20 mouse cellular contexts compared by ENCODE assay signal in genomic region chr2:167706183-167706939, GRCm38 (mm10). TPM values are rescaled to one million over a fixed set of nuclear protein-coding genes. Genes with fewer than 3 reads are reported as not detected.
DNase-seq lines count a peak whose midpoint lies in the region; ATAC-seq lines count a peak whose summit lies in the region.
"Had no signal": no experiment of that assay in that cellular context is flagged by ENCODE, and none has a peak within 500 bp of the region (broad histone marks: within the 10 kb centered on the region; RNA-seq: fewer than 3 reads in every experiment).

No protein-coding gene starts in this region.

- ATAC-seq in heart, embryonic 12.5 days (ENCODE audit: insufficient number of reproducible peaks, low FRiP score), result no peak
- 0 out of 2 replicates have a peak, but pooled peaks have one; percentile 9 for ATAC-seq in liver, embryonic 12.5 days
- no peak for ATAC-seq in embryonic facial prominence, embryonic 14.5 days (ENCODE audit: low read depth)
- ATAC-seq in limb, embryonic 11.5 days (ENCODE audit: insufficient number of reproducible peaks, low FRiP score, low TSS enrichment, low read depth), result no peak
- ATAC-seq: hindbrain, postnatal 0 days had no signal

- H3K9me3 ChIP-seq in heart, embryonic 12.5 days (replicated peaks), result no peaks in the 10 kb centered on the region
- no peaks in the 10 kb centered on the region for H3K9me3 ChIP-seq in liver, embryonic 12.5 days (replicated peaks)
- no peaks in the 10 kb centered on the region for H3K9me3 ChIP-seq in embryonic facial prominence, embryonic 14.5 days (ENCODE audit: control insufficient read depth, low read length)
- no peaks in the 10 kb centered on the region for H3K9me3 ChIP-seq in limb, embryonic 11.5 days (ENCODE audit: control insufficient read depth, low read length)
- H3K9me3 ChIP-seq: embryonic facial prominence, embryonic 12.5 days; forebrain, embryonic 12.5 days had no signal

- peaks cover 7% of the 10 kb centered on the region; the same call in 1 of the 2 replicates for H3K27me3 ChIP-seq in heart, embryonic 12.5 days (replicated peaks)
- H3K27me3 ChIP-seq in liver, embryonic 12.5 days (replicated peaks), result peaks cover 14% of the 10 kb centered on the region
- H3K27me3 ChIP-seq in embryonic facial prominence, embryonic 14.5 days (replicated peaks; ENCODE audit: control insufficient read depth, insufficient read depth, low read length), result no peaks in the 10 kb centered on the region
- no peaks in the 10 kb centered on the region for H3K27me3 ChIP-seq in limb, embryonic 11.5 days (ENCODE audit: control insufficient read depth, insufficient read depth, low read length)
- H3K27me3 ChIP-seq: embryonic facial prominence, embryonic 12.5 days; forebrain, embryonic 12.5 days had no signal

- H3K36me3 ChIP-seq in heart, embryonic 12.5 days, result no peaks in the 10 kb centered on the region
- H3K36me3 ChIP-seq in liver, embryonic 12.5 days, result no peaks in the 10 kb centered on the region
- H3K36me3 ChIP-seq in embryonic facial prominence, embryonic 14.5 days (ENCODE audit: control insufficient read depth, insufficient read depth, low read length), result no peaks in the 10 kb centered on the region
- H3K36me3 ChIP-seq in limb, embryonic 11.5 days (ENCODE audit: control insufficient read depth, insufficient read depth, low read length), result no peaks in the 10 kb centered on the region
- H3K36me3 ChIP-seq: embryonic facial prominence, embryonic 12.5 days; forebrain, embryonic 12.5 days had no signal

- no peak overlapping the region for H3K4me3 ChIP-seq in heart, embryonic 12.5 days
- H3K4me3 ChIP-seq in liver, embryonic 12.5 days, result no peak overlapping the region
- no peak overlapping the region for H3K4me3 ChIP-seq in embryonic facial prominence, embryonic 14.5 days (ENCODE audit: low read depth, low read length)
- no peak overlapping the region for H3K4me3 ChIP-seq in limb, embryonic 11.5 days (ENCODE audit: low read depth, low read length)
- H3K4me3 ChIP-seq: embryonic facial prominence, embryonic 12.5 days; forebrain, embryonic 12.5 days had no signal

- H3K4me2 ChIP-seq in heart, embryonic 12.5 days, result no peak overlapping the region
- H3K4me2 ChIP-seq in liver, embryonic 12.5 days, result no peak overlapping the region
- H3K4me2 ChIP-seq in embryonic facial prominence, embryonic 14.5 days (ENCODE audit: low read depth, low read length), result no peak overlapping the region
- no peak overlapping the region for H3K4me2 ChIP-seq in limb, embryonic 11.5 days (ENCODE audit: low read depth, severe bottlenecking)
- H3K4me2 ChIP-seq: embryonic facial prominence, embryonic 12.5 days; forebrain, embryonic 12.5 days; liver, embryonic 11.5 days had no signal

- no peak overlapping the region for H3K27ac ChIP-seq in heart, embryonic 12.5 days (ENCODE audit: poor library complexity, severe bottlenecking)
- no peak overlapping the region for H3K27ac ChIP-seq in liver, embryonic 12.5 days
- no peak overlapping the region for H3K27ac ChIP-seq in embryonic facial prominence, embryonic 14.5 days (replicated peaks; ENCODE audit: low read depth, low read length)
- H3K27ac ChIP-seq in limb, embryonic 11.5 days (replicated peaks; ENCODE audit: low read depth, low read length), result 0 out of 2 replicates have a peak overlapping the region, but pooled peaks have one; percentile 4
- H3K27ac ChIP-seq: embryonic facial prominence, embryonic 12.5 days; forebrain, embryonic 12.5 days; hindbrain, postnatal 0 days had no signal

- WGBS in heart, embryonic 12.5 days, result 70% methylated on average over 11 of the region's 11 CpGs
- WGBS in liver, embryonic 12.5 days (ENCODE audit: insufficient replicate concordance), result 70% methylated on average over 11 of the region's 11 CpGs
- 73% methylated on average over 11 of the region's 11 CpGs for WGBS in embryonic facial prominence, embryonic 14.5 days
- WGBS in limb, embryonic 11.5 days, result 66% methylated on average over 11 of the region's 11 CpGs

- no peak for DNase-seq in heart, adult 9 months (ENCODE audit: low spot score in 2 of 2)
- no peak for DNase-seq in liver
- DNase-seq in embryonic facial prominence, embryonic 14.5 days (ENCODE audit: low spot score), result no peak
- no peak for DNase-seq in limb, embryonic 11.5 days (ENCODE audit: low spot score)
- DNase-seq in cerebellum, postnatal 4 days (ENCODE audit: low spot score in 2 of 2), result no peak
- DNase-seq in right cerebral cortex, postnatal 14 days, result no peak
- DNase-seq: cerebellum, adult 18-20 months; gastrocnemius, postnatal 10 days; heart, postnatal 14 days; kidney, adult 9 months; layer of hippocampus, postnatal 36 days; lung, postnatal 10 days had no signal

- H3K9ac ChIP-seq in heart, embryonic 12.5 days, result peak overlapping the region; percentile 24; the same call in 1 of the 2 replicates
- no peak overlapping the region for H3K9ac ChIP-seq in liver, embryonic 12.5 days
- H3K9ac ChIP-seq in embryonic facial prominence, embryonic 14.5 days (ENCODE audit: low read depth, low read length), result 0 out of 2 replicates have a peak overlapping the region, but pooled peaks have one; percentile 23
- no peak overlapping the region for H3K9ac ChIP-seq in limb, embryonic 11.5 days (ENCODE audit: low read length)
- H3K9ac ChIP-seq: embryonic facial prominence, embryonic 12.5 days; forebrain, embryonic 12.5 days had no signal

- H3K4me1 ChIP-seq in heart, embryonic 12.5 days (replicated peaks), result peaks cover 14% of the 10 kb centered on the region
- H3K4me1 ChIP-seq in liver, embryonic 12.5 days, result peaks cover 17% of the 10 kb centered on the region
- H3K4me1 ChIP-seq in embryonic facial prominence, embryonic 14.5 days (ENCODE audit: control insufficient read depth, insufficient read depth, low read length), result 0 out of 2 replicates have a peak, but pooled peaks cover 4% of the 10 kb centered on the region
- no peaks in the 10 kb centered on the region for H3K4me1 ChIP-seq in limb, embryonic 11.5 days (ENCODE audit: control insufficient read depth, insufficient read depth, low read length)
- H3K4me1 ChIP-seq: forebrain, embryonic 12.5 days had no signal

RNA-seq across cellular contexts. Expression of gene Tmem189, which starts 16.7 kb away (rescaled TPM):
- polyA plus RNA-seq in heart, embryonic 12.5 days (2016; fragmentation: Nextera tagmentation; extraction: Ambion mirVana), result 46.6 and 48.3 TPM in 2 replicates
- polyA plus RNA-seq in liver, embryonic 12.5 days (2016; fragmentation: Nextera tagmentation; extraction: Ambion mirVana), result 27.3 and 30.4 TPM in 2 replicates
- 40.0 and 40.6 TPM in 2 replicates for polyA plus RNA-seq in embryonic facial prominence, embryonic 14.5 days (2014; fragmentation: Nextera tagmentation; extraction: Ambion mirVana)
- 35.5 and 37.5 TPM in 2 replicates for polyA plus RNA-seq in limb, embryonic 11.5 days (2014; fragmentation: Nextera tagmentation; extraction: Ambion mirVana)

RNA-seq across cellular contexts. Expression of gene Cebpb, which starts 17.6 kb away (rescaled TPM):
- polyA plus RNA-seq in heart, embryonic 12.5 days (2016; fragmentation: Nextera tagmentation; extraction: Ambion mirVana), result 14.2 and 16.8 TPM in 2 replicates
- 21.8 and 23.4 TPM in 2 replicates for polyA plus RNA-seq in liver, embryonic 12.5 days (2016; fragmentation: Nextera tagmentation; extraction: Ambion mirVana)
- 18.1 and 30.3 TPM in 2 replicates for polyA plus RNA-seq in embryonic facial prominence, embryonic 14.5 days (2014; fragmentation: Nextera tagmentation; extraction: Ambion mirVana)
- 2.6 and 4.1 TPM in 2 replicates for polyA plus RNA-seq in limb, embryonic 11.5 days (2014; fragmentation: Nextera tagmentation; extraction: Ambion mirVana)

RNA-seq across cellular contexts. Expression of gene Gm20431, which starts 45.1 kb away (rescaled TPM):
- 10.4 and 11.5 TPM in 2 replicates for polyA plus RNA-seq in heart, embryonic 12.5 days (2016; fragmentation: Nextera tagmentation; extraction: Ambion mirVana)
- polyA plus RNA-seq in liver, embryonic 12.5 days (2016; fragmentation: Nextera tagmentation; extraction: Ambion mirVana), result 1.8 and 4.8 TPM in 2 replicates
- 9.1 and 11.6 TPM in 2 replicates for polyA plus RNA-seq in embryonic facial prominence, embryonic 14.5 days (2014; fragmentation: Nextera tagmentation; extraction: Ambion mirVana)
- polyA plus RNA-seq in limb, embryonic 11.5 days (2014; fragmentation: Nextera tagmentation; extraction: Ambion mirVana), result 4.9 and 7.7 TPM in 2 replicates
- polyA plus RNA-seq: frontal cortex, adult 2 months; neural tube, embryonic 11.5 days had no signal

Comparison
In these comparisons a context has a peak if more than half of its experiments do, and no peak if none do; other contexts are left out.
1. H3K9ac ChIP-seq: peak in heart, embryonic 12.5 days (single experiment) and embryonic facial prominence, embryonic 14.5 days (single experiment); none in liver, embryonic 12.5 days (single experiment) and limb, embryonic 11.5 days (single experiment).